Mouse (Mus musculus) cerebellum, adult 9-11 months (tissue): ENCODE measurements at regions not wholly inside any gene's neighbourhood (a gene's known extent, or its start where the extent isn't known, plus 50 kb on each side); places are given as distances from the start of the nearest gene placed in this dataset.
A peak's percentile ranks its signal among the peaks of the same experiment; 100 is the strongest.

Source experiments
- DNase-seq: peaks from one replicate; pipeline ENCODE4 v3.0.0; 2022

DNA sequence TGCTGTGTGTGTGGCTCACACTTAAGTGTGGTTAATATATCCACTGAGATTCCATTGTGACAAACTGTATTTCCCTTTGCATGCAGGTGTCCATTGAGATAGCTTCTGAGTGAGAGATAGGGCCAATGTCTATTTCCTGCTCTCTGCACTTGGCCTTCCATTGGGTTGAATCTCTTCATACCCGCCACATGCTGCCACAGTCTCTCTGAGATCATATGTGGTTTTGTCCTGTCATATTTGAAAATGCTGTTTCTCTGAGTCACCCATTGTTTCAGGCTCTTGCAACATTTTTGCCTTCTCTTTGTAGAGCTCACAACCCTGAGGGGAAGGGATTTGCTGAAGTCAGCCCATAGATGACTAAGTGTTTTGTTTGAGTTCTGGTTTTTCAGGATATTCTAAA lies 2081.3 kb downstream of the Olfm4 start:
- no peak for DNase-seq

DNA sequence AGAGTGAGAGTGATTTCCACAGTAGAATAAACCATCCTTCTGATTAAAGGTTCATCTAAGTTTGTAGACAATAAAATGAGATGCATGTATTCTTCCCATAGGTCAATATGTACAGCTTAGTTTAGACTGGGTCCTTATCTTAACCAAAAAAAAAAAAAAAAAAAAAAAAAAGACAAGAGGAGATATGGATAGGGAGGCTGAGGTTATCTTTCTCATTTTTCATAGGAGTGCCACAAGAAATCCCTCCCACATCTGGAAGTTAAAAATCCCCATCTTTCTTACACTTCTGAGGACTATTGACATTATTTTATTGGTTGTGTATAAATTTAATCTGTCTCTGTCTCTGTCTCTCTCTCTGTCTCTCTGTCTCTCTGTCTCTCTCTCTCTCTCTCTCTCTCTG lies 2117.8 kb downstream of the Olfm4 start:
- no peak for DNase-seq

DNA sequence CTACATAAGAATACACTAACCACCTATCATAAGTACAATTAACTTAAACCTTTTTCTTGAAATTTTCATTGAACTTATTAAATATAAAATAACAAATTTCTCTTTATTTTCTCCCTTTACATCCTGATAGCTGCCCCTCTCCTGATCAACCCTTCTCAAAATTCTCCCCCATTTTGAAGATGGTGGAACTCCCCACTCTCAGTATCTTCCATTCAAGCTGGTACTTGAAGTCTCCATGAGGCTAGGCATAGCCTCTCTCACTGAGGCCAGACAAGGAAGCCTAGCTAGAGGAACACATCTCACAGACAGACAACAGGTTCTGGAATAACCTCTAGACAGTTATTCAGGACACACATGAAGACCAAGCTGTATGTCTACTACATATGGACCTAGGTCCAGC lies 2129.0 kb downstream of the Olfm4 start:
- DNase-seq, result no peak

DNA sequence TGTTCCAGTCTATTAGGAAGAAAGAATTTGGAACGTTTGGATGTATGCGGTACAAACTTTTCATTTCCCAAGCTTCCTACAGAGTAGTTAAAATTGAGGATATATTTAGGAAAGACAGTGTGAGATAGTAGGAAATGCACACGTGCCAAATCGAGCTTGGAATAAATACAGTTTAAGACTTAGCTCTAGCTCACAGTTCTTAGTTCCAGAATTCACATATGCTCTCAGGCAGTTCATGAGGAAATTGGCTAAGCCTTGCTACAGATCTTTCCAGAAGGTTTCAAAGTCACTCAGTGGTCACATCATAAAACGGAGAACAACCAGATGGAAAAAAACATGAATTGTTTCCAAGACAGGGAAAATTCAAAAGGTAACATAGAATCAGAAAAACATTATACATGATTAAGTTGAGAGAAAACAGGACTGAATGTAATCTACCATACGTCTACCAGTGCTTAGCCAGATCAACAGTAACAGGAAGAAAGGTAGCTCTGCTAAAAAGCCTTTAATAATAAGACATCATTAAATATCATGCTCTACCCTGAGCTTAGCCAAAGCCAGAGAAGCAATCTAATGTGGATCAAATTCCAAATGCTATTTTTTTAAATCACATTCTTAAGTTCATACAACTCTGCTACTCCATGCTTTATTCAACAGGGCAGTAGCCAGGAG lies 2165.1 kb downstream of the Olfm4 start:
- no peak for DNase-seq

DNA sequence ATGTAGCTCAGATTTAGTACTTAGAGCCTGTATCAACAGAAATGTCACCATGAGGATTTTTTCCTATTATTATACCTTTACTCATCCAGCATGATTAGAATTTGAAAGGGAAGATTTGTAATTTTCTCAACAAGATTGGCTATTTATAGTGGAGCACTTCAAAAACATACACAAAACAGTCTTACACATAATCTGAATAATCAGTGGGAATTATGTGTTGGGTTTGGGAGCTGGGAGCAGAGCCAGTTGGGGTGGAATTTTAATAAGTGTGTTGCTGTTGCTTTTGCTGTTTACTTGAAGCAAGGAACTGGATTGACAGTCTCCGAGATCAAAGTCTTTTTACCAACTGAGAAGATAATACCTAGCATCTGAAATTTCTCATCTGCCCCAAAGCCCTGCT lies 2201.5 kb downstream of the Olfm4 start:
- no peak for DNase-seq

DNA sequence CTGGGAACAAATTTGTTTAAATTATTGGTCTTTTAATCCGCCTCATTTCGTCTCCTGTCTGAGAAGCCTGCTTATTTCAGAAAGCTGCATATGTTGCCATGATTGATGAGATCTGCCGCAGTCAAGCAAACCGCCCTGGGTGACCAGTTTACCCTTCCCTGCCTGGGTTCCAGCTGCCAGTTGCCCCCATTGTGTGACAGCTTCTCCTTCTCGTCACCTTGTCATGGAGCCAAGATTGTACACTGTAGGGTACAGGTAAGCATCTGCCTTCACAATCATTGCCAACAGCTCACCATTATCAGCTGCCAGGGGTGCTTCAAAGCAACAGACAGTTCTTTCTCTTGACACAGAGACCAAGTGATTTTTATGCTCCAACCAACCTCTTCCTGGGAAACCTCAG lies 2226.5 kb downstream of the Olfm4 start:
- DNase-seq, result peak; percentile 4

DNA sequence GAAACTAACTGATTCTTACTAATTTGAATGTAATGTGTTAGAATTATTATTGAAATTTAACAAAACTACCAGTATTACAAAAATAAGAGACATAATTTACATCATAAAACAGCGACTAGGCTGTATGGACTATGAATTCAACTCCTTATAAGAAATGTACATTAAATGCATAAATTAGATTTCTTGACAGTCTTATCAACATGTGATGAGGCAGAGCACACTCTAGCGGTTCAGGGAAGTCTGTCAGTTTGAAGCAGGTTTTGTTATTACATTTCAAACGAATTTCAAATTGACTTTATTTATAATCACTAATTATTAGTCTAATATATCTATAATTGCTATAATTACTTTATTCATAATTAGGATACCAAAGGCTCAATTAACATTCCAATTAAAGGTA lies 2214.8 kb upstream of the Pcdh17 start:
- no peak for DNase-seq

DNA sequence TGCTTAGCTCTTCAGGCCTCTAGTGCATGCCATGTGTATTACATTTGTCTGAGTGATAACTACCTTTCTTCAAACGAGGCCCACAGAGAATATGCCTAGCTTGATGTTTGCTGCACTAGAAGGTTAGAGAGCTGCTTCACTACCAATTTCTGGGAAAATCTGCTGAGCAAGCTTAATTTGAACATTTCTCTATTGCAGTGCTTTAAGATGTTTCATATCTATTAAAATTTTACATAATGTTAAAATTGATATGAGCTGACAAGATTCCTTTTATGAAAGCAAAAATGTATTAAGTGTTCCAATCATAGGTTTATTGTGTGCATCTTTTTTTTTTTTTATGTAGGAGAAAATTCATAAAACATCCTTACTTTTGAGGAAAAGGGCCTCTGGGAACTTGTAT lies 2207.1 kb upstream of the Pcdh17 start:
- DNase-seq, result no peak

DNA sequence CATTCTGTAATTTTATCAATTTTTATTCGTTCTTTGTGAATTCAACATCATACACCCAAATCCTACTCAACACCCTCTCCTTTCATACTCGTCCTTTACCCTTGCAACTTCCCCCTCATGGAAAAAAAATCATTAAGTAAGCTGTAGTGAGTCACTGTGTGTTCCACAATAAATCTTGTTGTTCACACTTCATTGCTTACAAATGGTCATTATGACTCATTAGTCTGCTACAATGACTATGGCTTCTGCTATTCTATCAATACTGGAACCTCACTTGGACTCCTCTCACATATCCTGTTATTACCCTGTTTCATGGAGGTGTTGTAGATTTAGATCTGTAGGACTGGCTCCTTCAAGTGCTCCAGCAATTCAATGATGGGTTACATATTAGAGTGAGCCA lies 2200.0 kb upstream of the Pcdh17 start:
- DNase-seq, result no peak

DNA sequence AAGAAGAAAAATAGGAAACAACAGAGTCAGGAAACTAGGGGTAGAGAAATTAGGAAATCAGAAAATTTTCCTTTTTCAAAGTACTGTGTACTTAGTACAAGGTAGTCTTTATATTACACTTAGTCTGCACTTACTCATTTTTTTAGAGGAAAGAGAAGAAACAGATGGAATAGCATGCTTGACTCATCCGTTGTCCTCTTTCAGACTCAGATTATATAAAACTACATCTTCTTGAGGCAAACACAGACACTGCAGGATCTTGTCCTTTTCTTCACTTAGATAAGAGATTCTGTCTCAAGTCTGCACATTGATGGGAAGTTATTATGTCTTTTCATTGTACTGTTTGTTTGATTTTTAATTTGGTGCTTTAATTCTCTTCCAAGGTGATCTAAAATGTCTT lies 2198.5 kb upstream of the Pcdh17 start:
- DNase-seq, result no peak
